Mouse (Mus musculus) cerebellum, postnatal 10 days (tissue): Measurements from ENCODE around the gene Edn2.

ENCODE experiments used
- DNase-seq, 2 experiments: peaks; one replicate each; pipeline ENCODE4 v3.0.0; 2021; ENCODE audit warnings: mixed read lengths in 2 of 2

Edn2 gene

DNA sequence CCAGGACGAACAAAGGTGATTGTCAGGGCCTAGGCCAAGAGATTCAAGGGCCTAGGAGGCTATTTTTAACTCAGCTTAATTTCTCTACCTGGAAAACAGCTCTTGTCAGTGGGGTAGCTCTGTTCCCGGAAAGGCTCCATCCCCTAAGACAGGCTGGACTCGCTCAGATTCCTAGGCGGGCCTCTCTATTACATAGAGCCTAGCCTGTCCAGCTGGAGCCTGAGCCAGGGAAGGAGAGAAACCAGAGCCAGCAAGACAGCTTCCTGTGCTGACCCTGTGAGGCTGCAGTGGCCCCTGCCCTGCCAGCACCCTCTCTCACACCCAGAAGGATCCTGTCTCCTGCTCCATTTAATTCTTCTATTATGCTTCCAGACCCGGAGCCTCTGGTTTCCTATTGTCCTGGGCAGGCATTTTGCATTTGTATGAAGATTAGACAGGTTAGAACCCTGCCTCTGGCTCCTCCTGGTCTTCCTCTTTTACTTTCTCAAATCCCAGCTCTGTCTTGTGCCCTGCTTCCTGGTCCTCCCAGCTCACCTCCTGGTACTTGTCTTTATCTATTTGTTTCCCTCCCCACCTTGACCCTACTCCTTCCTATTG is 2.2 kb upstream of the Edn2 start:
- DNase-seq = no peak

DNA sequence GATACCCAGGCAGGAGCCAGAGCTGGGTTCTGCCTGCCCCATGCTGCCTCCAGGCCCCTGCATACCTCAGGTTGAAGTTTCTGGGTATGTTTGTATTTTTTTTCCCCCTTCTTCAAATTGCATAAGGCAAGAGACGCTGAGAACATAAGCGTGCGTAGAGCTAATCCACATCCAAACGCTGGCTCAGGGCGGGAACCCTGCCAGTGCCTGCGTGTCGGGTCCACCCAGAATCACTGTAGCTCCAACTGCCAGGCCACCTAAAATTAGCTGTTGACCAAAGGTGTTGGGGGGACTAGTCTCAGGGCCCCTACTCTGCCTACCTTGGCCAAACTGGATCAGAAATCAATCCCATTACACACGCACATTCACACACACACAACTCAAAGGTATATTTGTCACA is 1.6 kb downstream of the Edn2 start:
- DNase-seq = peak; percentile 52 to 62

DNA sequence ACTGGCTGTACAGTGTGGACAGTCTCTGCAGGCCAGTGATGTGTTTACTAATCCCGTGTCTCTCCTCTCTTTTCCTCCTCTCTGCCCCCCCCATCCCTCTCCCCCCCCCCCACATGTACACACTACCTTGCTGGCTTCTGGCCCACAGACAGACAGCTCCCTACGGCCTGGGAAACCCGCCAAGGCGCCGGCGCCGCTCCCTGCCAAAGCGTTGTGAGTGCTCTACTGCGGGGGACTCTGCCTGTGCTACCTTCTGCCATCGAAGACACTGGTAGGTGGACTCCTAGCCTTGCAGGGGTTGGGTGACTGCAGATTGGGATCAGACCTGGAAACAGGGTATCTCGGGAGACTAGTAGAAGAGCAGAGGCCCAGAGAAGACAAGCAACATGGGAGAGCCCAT is 2.2 kb downstream of the Edn2 start:
- peak; percentile 94 to 95 for DNase-seq

DNA sequence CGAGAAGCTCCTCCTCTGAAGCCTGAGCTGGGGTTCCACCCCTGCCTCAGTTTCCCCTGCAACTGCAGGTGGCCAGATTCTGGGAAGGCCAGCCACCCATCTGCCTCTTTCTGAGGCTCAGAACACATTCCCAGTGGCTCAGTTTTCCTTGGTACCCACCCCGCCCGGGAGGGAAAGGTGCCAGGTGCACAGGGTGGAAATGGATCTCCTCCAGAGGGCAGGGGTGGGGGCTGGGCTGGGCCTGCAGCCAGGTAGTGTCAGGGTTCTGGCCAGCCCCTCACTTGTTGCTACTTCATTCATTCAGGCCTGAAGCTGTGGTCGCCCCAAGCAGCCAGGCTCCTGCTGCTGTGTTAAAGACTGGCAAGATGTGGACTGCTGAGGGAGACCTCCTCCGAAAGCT is 3.3 kb downstream of the Edn2 start:
- peak; percentile 79 to 81 for DNase-seq

DNA sequence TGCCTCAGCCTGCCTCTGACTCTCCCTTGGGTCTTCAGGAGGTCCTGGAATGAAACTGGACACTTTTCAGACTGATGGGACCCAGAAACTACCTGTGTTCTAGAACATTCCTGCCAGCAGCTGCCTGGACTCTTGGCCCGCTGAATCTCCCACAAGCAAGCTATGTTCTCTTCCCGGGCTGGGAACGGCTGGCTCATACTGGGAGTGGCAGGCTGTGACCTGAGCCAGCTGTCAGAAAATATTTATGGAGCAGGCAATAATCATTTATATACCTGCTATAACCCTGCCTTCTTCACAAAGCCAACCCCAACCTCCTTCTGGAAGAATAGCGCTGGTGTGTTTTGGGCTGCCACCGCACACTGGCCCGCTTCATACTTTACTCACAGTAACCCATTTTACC is 6.8 kb downstream of the Edn2 start:
- DNase-seq = no peak

DNA sequence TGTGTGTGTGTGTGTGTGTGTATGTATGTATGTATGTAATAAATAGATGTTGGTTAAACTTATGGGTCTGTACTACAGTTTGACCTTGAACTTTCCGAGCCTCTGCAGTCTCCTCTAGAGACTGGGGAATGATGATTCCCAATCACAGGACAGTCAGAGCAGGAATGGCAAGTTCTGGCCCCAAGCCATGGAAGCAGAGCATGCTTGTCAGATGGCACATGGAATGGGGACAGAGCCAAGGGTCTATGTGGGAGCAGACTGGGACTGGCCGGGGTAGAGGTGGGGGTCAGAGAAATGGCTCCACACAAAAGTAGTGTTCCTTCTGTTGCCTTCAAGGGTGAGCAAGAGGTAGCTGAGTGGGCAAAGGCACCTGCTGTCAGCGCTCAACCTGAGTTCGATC is 7.3 kb downstream of the Edn2 start:
- peak; percentile 89 to 90 for DNase-seq

DNA sequence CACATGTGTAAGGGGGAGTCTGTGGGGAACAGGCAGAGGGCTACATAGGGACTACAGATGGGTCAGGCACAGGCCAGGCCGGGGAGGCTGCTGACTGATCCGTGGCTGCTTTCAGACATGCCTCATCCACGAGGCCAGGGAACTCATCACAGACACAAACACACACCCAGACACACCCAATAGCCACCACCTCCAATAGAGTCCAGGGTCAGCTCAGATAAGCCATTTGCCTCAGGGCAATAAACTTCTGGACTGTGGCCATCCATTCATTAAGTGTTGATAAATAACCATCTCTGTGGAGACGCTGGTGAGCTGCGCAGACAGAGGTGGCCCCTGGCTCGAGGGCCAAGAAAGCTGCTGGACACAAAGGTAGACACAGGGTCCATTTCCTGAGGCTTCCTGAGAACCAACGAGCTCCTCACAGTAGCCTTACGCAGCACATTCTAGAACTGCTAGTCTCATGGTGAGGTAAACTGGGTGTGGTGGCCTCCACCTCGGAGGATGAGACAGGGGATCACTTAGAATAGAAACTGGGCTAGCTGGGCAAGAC is 9.5 kb downstream of the Edn2 start:
- no peak for DNase-seq

DNA sequence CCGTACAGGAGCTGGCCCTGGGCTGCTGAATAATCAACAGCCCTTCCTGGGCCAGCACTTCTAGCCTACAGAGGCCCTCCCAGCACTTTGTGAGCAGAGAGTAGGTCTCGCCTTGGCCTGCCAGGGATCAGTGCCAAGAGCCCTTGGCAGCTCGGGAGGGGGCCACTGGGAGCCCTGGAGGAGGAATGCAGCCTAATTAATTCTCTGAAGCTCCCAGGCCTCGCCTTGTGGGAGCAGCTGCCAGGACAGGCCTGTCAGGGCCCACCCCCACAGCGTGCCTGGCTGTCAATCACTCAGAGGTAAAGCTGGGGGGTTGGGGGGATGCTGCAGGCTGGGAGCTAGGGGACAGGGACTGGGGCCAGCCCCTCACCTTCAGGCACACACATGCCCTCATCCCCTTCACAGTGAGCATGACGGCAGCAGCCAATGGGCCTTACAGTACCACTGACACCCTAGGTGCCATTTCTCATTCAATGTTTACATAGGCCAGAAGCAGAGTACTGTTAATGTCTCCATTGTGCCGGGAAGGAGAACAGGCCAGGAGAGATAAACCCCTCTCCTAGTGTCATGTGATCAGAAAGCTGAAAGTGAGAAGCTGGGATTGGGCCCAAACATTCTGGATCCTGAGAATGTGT is 11.2 kb downstream of the Edn2 start:
- peak; percentile 62 to 76 for DNase-seq

DNA sequence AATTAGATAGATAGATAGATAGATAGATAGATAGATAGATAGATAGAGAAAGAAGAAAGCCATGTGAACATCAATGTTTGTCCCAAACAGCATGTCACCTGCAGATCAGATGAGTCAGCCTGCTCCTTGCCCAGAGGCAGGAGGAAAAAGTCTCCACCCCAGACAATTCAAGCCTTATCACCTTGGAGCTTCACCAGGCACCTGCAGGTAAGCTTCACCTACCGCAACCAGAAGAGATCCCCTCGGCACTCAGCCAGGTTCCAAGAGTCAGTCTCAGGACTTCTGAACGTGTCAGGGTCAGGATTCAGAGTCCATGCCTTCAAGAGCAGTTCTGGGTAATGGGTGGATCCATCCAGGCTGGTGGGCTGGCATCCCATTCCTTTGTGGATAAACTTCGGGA is 18.1 kb downstream of the Edn2 start:
- DNase-seq = no peak

DNA sequence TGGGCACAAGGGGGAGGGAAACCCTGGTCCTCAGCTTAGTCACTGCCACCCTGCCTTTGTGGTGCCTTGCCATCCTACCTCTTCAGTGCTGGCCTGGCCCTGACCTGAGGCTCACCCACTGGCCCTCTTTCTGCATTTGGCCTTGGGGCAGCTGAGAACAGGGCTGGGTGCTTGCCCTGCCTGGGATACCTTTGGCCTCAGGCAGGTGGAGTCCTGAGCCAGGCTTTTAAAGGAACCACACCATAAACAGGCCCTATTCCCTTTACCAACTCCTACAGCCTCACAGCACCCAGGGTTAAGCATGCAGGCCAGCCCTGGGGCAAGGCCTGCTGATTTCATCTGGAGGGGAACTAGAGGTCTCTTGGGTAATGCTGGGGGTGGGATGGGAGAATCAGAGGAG is 19.5 kb downstream of the Edn2 start:
- no peak for DNase-seq

DNA sequence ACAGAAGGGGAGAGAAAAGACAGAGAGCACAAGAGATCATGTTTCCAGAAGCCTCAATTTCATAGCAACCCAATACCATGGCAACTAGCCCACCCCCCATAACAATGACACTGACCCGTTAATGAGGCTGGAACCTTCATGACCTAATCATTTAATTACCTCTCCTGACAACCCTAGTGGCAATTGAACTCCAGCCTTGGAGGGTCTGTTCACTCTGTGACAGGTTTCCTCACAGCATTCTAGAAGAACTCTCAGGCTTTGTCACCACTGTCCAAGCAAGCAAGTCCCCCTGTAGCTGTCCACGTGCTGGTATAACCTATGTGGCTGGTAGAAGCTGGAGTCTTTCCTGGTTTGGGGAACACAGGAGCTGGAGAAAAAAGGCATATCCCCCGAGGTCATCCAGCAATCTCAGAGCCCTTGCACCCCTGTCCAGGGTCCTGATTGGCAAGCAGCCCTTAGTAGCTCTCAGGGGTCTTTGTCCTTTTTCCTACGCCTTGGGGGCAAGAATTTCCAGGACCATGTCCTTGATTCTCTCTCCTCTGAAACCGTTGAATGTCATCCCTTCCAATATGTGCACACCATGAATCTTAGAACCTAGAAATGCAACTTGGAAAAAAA is 23.5 kb downstream of the Edn2 start:
- no peak for DNase-seq

DNA sequence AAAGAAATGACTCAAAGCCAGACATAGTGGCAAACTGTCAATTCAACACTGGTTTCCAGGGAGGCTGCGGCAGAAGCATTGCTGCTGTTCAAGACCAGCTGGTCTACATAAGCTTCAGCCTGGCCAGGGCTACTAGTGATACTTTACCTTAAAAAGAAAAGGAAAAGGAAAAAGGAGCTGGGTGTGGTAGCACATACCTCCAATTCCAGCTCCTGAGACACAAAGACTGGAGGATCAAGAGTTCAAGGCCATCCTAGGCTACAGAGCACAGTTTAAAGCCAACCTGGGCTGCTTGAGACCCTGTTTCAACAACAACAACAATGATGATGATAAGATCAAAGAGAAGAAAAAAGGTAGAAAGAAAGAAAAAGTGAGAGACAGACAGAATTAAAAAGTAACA is 25.4 kb downstream of the Edn2 start:
- DNase-seq = no peak

DNA sequence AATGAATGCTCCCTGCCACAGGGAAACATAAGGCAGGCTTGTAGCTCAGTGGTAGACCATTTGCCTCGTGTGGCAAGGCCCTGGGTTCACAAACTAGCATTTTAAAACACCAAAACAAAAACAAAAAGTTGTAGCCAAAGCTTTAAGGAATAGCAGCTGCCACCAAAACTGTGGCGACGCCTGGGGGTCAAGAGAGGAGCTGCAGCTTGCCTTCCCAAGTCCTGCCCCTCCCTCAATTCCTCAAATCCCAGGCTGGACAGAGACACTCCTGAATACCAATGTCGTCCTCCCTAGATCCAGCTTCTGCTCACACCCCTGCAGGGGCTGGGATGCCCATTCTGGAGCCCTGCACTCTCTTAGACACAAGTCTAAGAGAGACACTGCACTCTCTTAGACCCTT is 25.9 kb downstream of the Edn2 start:
- DNase-seq = peak; percentile 66 to 72

DNA sequence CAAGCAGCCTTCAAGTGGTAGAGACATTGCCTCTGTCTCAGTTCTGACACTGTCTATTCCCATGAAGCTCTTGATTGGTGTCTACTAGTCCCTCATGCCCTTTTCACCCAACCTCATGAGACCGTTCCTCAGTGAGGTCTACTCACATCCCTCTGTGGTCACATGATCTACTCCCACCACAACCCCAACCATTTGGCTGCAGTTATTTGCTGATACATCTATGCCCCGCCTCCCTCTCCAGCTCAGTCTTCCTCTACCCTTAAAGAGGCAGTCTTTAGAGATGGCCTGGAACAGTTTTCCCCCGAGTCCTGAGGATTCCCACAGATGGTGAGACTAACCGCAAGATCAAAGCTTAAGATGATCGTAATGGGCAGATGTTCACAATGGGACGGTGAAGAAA is 27.2 kb downstream of the Edn2 start:
- DNase-seq = peak in 1 of 2 experiments; percentile 54

DNA sequence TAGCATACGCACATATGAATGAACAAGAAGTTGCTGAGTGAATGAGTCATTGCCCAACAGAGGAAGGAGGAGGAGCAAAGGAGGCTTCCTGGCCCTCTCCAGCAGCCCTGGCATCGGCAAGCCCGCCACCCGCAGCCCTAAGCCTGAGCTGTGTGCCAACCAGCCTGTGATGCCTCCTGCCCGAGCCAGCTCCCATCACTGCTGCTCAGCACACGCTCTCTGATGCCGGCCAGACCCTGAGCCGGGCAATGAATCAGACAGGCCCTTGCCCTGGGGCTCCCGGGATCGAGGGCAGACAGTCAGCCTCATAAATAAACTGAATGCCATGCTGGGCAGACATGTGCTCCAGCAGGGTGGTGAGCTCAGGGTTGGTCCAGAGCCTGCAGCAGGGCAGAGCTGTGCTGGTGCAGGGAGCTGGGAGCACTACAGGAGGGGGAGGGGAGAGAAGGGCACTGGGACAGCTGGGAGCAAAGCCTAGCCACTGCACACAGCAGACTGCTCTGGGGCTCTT is 27.7 kb downstream of the Edn2 start:
- DNase-seq = peak; percentile 93 to 97

DNA sequence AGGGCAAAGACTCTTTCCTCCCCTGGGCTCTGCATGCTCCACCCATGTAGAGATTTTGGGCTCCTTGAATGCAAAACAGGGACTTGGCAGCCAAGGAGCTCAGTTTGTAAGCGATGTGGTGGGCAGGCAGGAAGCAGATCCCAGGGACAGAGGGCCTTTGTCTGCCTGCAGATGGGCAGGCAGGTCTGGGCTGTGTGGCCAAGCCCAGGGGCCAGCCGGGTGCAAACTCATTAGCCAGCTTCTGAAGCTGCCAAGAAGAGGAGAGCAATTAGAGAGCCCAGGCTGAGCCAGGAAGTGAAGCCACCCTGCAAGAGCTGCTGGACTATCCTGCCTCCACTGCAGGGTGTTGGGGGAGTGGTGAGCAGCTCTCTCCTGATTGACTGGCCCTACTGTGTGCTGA is 28.9 kb downstream of the Edn2 start:
- peak; percentile 83 to 90 for DNase-seq

DNA sequence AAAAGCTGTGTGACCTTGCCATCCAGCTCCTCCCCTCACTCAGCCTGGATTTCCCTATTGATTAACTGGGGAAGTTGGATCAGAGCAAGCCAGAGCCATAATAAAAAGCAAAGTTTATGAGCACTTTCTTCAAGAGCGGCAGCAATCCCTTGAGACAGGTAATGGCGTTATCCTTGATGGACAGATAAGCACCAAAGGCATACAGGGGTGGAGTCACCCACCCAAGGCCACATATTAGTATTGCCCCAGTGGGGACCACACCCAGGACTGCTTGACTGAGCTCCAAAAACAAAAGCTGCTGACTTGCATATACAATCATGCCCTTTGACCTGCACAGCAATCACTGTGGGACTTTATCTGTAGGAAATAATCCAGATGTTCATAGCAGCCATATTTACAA is 31.0 kb downstream of the Edn2 start:
- no peak for DNase-seq

DNA sequence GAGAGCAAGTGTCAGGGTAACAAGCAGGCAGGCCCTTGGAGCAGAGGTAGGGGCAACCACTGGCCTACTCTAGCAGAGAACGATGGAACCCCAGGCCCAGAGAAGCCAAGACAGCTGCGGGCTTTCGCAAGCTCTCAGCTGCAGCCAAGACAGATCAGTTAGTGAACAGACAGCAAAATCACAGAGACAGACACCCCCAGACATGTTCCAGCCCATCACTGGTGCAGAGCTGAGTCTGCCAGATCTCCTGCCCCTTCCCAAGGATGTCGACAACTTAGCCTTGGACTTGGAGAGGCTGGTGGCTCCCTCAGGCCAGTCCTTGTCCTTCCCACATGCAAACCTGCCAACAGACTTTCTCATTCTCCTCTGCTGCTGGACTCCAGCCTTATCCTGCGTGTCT is 33.0 kb downstream of the Edn2 start:
- no peak for DNase-seq

DNA sequence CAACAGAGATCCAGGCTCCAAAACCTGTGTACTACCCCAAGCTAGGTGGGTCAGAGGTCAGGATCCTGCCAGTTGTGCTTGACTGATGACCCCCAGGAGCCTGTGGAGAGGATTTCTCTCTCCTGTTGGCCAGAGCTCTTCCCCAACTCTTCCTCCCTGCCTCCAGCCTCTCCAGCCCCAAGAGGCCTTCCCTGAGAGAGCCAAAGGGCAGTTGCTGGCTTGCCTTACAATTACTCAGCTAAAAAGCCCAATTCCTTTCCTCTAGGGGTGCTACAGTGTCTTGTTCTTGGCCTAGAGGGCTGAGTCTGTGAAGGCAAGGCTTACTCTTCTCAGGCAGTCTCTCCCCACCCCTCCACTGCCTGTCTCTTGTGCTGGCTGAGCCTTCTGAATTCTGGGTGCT is 34.0 kb downstream of the Edn2 start:
- no peak for DNase-seq

DNA sequence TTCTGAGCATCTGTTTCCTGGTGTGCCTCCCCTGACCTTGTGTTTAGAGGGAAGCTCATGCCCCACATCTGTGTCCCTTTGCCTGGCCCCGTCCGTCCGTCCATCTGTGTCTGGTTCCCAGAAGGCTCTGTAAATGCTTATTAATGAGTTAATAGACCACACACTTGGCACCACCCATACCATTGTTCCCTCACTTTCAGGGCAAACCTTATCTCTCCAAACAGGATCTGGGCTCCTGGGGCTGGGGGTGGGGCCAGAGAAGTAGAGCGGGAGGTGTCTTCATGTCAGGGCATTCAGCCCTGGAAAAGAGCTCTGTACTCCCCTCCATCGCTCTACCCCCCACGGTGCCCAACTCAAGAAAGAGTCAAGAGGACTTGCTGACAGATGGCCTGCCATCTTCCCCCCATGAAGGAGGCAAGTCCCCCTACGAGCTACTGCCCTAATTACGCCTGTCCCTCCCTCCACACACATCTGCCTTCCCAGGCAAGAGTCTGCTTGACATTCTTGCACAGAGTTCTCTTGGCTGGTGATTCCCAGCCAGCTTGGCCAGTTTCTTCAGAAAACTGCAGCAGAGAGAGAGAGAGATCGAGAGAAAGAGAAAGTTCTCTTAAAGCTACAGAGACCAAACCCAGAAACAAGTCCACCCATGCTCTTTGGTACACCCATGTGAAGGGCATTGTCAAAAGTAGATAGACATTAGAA is 38.3 kb downstream of the Edn2 start:
- DNase-seq = peak; percentile 57 to 72

DNA sequence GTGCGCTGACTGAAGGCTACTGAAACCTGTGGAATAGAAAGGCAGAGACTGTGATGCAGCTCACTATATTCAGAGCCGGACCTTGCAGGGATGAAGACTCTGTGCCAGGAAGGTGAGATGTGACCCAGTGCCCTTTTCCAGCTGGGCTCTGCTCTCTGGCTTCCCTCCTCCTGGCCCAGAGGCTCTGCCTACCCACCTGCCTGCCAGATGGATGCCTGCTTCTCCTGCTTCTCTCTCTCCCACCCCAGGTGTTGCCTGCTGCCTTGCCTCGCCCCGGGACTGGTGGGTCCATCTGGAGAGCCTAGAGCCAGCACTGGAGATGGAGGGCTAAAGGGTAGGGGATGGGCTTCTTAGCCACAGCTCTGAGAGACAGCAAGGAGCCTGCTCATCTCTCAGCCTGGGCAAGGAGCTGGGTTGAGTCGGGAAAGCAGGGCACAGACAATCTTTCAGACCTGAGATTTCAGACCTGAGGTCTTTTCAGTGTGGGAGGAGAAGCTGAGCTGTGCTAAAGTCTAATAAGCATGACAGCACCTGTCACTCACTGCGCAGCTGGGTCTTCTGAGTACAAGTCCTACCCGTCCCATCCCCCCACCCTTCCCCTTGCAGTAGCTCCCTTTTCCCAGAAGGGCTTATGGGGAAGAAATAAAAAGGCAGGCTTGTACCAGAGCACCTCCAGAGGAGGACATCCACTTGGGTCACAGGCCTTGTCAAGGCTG is 39.7 kb downstream of the Edn2 start:
- peak; percentile 55 to 61 for DNase-seq

DNA sequence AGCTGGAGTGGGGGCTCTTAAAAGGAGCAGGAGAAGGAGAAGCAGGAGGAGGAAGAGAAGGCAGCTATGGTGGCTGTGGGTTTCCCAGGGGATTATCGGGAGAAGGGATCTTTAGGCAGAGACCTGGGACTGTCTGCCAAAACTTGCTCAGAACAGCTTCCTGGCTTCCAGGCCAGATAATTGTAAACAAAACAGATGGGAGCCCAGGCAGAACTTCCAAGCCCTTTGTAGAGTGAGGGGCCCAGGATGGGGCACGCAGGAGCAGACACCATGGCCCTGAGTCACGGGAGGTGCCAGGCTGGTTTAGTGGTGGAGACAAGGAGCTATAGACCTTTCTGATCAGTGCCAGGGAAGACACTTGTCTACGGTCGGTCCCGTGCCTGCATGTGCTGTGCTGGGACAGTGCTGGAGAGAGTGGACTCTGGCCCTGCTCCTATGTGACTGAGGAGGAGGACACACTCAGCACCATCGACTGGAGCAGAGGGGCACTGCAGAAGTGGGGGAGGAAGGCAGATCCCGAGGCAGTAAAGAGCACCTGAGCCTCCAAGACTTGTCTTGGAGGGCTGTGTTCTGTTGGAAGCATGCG is 43.4 kb downstream of the Edn2 start:
- no peak for DNase-seq
